Mouse (Mus musculus) cortical plate, adult 2 months (tissue): ENCODE measurements at regions not wholly inside any gene's neighbourhood (a gene's known extent, or its start where the extent isn't known, plus 50 kb on each side); places are given as distances from the start of the nearest gene placed in this dataset.

Experiments
- CTCF ChIP-seq: fragments of 200-500 bp; IDR thresholded peaks from 2 replicates; pipeline ENCODE4 v1.5.1; 2011; ENCODE audit warnings: mild to moderate bottlenecking, control low read depth, low read length; ENCODE audit not compliant: insufficient read depth; ENCODE audit errors: extremely low read depth
- POLR2A ChIP-seq: fragments of 200-500 bp; IDR thresholded peaks from 2 replicates; pipeline ENCODE4 v1.6.1; 2011; ENCODE audit warnings: mild to moderate bottlenecking, low read length, control low read depth; ENCODE audit not compliant: insufficient read depth; ENCODE audit errors: extremely low read depth

- TF ChIP-seq POLR2A (no peak), CTCF (no peak)
Measured at GRCm38 (mm10) chr4:142302724-142303120, 63.5 kb upstream of the Kazn start.
